Mouse (Mus musculus): ENCODE results near the gene Ggta1.

Gene Ggta1

DNA sequence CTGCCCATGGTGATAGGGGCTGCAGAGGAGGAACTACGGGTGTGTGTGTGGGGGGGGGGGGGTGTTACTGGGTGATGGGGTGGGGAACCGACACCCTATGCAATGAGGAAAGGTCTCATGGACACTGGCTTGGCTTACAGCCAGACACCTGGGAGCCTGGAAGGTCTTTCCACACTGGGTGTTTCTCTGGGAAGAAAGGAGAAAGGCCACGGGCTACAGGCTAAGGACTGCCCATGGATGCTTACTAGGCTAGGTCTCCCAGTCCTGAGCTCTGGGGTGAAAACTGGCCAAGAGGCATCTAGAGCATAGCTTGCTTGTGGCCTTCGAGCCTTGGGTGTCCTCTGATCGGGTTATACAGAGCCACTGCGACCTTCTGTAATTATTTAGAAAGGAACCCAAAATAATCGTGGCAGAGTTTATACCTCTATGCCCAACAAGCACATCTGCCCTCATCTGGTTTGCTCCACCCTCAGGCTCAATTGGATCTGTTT lies at the start of gene Ggta1:
Ggta1 (minus strand) TSS at position 441 of the 491 bp plus-strand sequence.
- no peak for DNase-seq

DNA sequence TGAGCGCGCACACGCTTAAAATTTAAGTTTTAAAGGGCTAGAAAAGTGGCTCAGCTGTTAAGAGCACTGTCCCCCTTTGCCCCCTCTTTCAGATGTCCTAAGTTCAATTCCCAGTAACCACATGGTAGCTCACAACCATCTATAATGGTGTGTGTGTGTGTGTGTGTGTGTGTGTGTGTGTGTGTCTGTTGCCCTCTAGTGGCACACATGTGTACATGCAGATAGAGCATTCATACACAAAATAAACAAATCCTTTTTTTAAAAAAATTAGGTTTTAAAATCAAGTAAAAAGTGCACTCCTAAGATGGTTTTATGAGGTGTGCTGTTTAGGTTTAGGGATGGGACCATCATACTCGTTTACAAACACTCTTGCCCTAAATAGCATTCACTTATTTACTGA lies 49.2 kb upstream of the Ggta1 start:
- no peak for DNase-seq

DNA sequence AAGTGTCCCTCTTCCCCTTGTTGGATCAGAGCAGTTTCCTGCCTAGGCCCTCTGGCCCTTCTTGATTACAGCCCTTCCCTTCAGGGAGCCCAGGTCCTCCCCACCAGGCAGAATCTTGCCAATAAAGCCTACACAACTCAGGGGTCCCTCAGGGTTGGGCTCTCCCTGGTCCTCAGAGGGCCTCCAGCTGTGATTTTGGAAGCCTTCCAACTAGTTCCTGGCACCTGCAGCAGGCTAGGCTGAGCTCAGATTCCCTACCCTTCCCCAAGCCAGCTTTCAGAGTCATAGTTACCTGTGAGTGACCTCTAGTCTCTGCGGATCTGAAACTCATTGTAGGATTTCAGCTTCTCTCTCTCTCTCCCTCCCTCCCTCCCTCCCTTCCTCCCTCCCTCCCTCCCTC lies 47.9 kb upstream of the Ggta1 start:
- DNase-seq, result no peak

DNA sequence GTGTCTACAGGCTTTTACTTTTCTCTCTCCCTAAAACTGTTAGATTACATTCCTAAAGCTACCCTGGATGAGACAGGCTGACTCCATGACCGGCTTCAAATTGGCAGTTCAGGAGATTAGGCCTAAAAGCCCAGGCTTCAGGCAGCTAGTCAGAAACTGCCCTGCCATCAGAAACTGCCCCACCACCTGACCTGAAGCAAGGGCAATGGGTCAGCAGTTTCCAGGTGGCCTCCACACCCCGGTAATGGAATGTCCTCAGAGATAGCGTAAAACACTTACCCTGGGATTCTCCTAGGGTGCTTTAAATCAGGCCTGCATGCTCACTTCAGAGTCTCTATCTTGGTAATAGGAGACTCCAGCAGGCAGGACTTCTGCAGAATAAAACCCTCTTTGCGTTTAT lies 46.9 kb upstream of the Ggta1 start:
- no peak for DNase-seq

DNA sequence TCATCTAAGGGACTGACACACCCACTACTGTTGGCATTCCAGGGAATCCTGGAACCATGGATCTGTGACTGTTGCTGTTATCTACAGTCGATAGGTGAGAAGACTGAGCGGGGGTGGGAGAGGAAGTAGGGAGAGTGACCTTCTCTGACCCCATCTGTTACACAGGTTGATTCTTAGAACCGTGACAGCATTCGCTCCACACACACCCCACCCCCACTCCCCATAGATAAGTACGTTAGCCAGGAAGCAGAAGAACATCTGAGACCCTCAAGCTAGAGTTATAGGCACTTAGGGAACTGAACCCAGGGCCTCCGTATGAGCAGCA lies 46.3 kb upstream of the Ggta1 start:
- peak; percentile 23 for DNase-seq

DNA sequence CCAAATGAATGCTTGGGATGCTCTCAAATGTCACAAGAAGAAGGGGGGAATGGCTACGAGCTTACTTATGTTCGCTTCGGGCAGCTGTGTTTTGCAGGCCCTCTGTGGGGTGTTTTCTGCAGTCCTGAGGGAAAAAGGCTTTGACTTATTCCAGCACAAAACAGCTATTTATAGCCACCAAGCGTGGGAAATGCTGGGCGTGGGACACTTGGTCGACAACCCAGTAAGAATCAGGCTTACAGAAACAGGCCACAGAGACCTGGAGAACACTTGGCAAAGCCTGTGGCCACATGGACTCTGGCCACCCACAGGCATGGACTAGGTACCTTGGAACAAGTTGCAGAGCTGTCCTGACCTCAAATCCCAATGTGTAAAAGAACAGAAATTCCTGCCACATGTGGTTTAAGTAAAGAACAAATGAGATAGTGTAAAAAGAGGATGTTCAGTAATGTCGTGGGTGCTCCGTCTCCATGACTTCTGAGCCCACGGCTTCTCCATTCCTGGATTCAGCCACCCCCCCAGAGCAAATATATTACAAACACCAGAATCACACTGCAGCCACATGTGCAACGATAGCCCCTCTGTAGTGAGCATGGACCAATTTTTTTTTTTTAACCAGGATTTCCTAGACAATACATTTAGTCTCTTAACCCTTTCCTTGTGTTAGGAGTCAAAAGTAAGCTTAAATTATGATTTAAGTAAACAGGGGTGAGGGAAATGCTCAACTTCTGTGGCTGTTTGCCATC lies 45.7 kb upstream of the Ggta1 start:
- no peak for DNase-seq

DNA sequence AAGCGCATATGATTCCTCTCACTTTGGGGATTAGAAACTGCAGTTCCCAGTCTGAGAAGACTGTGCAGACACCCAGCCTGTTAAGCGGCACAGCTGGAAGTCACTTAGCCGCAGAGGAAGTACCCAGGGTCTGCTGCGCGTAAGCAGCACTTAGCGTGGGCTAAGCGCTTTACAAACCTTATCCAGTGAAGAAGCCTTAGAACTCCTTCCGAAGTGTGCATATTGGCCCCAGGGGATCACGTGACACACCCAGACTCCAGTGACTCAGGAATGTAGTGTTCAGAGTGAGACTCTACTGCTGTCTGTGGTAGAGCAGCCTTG lies 44.1 kb upstream of the Ggta1 start:
- peak; percentile 77 for DNase-seq

DNA sequence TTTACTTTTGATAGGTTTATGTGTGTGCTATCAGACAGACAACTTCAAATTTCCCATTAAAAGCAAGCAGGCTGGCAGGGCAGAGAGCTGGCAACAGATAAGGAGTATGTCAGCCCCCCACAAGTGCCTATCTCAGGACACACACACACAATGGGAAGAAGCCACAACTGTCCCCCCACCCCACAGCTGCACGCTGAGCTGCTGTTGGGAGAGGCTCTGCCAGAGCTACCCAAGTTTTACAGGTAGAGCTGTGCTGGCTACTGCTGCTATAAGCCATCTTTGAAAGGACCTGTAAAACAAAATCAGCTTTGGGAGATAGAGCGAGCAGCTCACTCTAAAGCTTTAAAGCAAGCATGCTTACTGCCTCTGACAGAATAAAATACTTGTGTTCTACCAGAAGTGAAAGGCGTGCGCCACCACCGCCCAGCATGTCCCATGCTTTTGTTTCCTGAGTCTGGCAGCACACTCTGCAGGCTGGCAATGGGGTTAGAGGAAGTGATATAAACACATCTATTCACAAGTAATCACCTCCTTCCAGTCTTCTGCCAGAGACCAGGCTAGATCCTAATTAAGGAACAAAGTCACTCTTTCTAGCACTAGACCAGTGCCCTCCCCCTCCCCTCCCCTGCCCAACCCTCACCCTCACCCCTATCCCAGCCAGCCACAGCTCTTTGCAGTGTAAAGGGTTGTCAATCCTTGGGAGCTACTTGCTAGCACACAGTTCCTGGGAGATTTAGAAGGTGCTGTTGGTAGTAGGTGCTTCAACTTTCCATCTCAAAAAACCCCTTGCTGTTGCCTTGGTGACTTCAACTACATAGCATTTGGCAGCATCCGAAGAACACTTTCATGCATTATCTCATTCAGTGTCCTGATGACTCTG lies 43.5 kb upstream of the Ggta1 start:
- DNase-seq, result peak; percentile 77

DNA sequence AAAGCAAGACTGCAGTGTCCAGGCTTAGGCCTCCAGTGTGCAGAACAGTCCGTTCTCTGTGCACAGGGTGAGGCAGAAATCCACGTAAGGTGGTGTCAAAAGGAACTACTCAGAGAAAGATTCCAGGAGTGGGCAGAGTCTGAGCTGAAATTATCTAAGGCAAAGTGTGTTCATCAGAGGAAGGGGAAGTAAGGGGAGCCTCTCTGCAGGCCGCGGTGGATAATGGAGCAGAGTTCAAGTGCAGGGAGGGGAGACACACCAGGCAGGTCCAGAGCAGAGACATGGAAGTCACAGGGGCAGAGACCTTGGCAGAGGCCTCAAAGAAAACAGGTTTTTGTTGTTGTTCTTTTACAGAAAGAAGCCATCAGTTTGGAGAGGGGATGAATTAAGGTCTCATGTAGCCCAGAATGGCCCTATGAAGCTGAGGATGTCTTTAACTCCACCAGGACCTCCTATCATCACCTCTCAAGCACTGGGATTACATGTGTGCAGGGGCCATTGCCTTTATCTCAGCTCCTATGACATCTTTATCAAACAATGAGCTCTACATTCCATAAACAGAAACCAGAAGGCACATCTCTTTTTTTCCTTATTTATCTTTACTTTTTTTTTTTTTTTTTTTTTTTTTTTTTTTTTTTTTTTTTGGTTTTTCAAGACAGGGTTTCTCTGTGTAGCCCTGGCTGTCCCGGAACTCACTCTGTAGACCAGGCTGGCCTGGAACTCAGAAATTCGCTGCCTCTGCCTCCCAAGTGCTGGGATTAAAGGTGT lies 42.7 kb upstream of the Ggta1 start:
- no peak for DNase-seq

DNA sequence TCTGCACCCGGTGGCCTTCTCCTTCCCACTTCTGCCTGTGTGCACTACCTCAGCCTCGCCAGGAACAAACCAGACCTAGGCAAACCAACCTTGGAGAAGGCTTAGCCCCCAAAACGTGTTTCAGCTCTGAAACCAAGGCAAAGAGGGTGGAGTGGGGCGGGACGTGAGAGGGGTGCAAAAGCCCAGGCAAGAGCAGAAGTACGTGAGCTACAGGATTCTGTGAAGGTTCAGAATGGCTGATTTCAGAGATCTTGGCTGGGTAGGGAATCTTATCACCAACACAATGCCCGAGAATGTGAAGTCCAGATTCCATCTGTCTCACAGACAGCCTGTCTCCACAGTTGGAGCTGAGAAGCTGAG lies 41.4 kb upstream of the Ggta1 start:
- DNase-seq, result no peak

DNA sequence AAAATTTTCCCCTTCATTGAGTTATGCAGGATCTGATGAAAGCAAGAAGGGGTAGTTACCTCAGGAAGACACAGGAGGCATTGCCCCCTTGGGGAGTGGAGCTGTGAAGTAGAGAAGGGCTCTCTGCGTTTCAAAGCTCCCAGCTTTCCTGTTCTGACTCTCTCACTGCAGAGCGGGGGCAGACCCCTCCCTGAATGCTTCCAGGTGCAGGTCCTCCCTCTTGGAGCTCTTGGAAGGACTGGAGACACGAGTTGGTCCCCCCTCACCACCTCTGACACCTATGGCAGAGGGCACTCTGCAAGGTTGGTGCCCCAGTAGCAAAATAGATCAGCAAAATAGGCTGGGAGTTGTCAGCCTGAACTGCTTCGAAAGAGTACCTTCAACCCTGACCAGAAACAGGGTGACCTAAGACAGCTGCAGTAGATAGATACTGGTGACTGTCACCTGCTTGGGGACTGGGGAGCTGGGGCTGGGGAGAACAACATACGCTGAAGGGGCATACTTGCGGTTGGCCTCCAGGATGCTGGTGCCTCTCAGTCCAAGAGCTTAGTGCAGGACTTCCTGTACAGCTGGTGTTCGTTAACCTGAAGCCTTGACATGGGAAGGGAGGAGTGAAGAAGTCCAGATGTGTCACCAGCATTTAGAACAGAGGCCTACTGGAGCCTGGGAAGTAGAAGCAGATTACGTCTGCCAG lies 40.8 kb upstream of the Ggta1 start:
- DNase-seq, result peak; percentile 74

DNA sequence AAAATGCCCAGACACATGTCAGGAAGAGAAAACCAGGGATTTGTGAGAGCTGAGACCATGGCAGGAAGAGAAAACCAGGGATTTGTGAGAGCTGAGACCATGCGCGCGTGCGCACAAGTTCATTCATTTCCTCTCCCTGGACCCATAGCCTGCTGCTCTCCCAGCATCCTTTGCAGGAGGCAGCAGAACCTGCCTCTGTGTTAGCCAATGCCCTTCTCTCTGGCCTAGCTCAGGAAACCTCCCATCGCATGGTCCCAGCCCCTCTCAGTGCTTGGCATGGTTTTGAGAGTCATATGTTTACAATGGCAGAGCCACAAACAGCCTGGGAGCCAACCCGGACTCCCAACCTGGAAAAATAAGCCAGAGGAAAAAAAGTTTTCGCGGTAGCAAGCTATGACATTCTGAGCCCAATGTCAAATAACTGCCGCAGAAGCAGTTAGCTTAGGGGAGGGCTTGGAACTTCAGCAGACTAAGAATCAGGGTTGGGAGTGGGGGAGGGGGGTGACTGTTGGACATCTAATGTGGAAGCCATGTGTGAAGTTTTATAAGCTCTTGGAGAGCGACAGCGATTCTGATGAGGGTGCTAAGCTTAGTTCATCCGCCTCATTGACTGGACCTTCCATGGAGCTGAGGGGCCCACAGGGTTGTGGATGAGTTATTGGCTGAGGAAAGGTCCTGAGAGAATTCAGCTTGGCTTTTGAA lies 40.1 kb upstream of the Ggta1 start:
- DNase-seq, result no peak

DNA sequence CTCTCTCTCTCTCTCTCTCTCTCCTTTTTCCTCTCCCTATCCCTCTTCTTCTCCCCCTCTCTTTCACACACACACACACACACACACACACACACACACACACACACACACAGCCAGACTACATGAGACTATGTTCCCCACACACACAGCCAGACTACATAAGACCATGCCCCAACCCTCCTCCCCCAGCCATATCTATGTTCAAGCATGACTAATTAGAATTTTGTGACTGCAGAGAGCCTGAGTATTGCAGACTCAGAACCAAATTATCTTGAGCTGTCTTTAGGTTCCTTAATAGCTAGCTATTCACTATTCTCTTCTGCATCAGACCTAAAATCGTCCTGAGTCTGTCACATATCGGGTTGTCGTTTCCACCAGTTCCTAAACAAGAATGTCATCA lies 39.5 kb upstream of the Ggta1 start:
- no peak for DNase-seq

DNA sequence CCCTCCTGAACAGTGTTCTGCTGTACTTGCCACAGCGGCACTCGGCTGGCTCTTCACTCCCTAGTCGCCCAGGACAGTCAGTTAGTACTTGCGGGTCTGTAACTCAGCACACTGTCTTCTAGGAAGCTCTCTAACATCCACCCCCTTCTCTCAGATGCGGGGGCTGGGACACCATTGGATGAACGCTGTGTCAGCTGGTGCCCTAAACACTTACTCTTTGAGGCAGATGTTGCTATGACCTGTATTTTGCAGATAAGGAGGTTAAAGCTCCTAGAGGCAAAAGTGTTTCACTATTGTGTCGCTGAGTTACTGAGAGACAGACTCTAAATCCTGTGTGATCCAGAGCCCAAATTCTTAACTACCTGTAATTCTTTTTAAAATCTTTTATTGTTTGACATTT lies 36.4 kb upstream of the Ggta1 start:
- peak; percentile 80 for DNase-seq

DNA sequence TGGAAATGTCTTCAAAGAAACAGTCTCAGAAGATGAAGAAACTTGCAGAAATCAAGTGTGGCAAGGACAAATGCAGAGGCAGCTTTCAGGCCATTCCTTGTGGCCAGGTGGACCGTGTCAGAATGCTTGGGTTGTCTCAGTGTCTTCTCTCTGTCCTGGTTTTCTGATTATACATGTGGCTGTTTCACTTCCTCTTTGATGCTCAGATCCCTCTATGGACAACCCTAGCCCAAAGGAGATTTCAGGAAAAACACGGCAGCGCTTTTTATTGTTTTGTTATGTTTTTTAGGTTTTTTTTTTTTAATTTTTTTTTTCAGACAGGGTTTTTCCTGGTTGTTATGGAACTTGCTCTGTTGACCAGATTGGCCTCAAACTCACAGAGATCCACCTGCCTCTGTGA lies 35.9 kb upstream of the Ggta1 start:
- DNase-seq, result no peak

DNA sequence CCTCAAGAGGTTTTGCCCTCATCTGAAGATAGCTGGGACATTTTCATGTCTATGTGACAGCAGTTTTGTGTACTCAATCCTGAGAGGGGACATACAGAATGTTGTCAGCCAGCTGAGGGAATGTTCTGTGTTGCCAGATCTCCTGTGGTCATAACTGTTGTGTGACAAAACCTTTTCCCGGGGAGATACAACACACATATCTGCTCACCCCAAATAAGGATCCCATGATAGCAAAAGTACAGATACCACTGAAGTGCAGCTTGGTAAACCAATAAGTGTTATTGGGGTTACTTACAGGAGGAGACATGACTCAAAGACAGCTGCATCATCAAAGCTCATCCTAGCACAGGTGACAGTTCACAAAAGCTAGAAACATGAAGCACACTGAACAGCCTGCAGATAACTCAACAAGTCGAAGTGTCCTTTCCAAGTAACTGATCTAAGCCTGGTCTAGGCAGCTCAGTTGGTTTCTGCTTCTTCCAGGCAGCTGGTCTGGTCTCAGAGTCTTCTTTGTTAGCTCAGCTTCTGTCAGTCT lies 34.7 kb upstream of the Ggta1 start:
- peak; percentile 52 for DNase-seq

DNA sequence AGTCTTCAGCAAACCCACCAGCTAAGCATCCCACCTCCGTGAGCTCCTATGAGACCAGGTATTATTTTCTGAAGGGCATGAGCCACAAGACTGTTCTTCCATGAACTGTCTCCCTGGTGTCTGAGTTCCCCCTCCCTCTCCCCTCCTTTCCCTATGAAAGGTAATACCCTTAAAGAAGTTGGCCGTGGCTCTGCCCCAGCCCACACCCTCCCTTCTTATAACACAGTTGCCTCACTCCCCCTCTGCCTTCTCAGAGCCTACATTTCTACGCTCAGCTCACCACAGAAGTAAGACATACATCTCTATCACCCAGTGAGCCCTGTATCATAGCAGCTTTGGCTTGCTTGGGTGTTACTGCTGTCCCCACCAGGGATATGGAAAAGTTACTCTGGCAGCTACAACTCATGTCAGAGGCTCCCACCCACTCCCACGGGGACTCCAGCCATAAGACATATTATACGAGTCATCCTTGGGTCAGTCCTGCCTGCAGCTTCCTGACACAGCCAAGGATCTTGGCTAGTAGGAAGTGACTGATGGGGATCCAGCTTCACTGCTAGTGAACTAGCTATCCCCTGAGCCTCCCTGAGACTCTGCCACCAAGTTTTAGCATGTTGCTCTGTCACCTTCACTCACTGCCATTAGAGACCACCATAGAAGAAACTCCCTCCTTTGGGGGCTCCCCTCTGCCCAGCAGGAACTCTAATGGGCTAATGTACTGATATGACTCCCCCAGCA lies 33.4 kb upstream of the Ggta1 start:
- DNase-seq, result peak; percentile 44

DNA sequence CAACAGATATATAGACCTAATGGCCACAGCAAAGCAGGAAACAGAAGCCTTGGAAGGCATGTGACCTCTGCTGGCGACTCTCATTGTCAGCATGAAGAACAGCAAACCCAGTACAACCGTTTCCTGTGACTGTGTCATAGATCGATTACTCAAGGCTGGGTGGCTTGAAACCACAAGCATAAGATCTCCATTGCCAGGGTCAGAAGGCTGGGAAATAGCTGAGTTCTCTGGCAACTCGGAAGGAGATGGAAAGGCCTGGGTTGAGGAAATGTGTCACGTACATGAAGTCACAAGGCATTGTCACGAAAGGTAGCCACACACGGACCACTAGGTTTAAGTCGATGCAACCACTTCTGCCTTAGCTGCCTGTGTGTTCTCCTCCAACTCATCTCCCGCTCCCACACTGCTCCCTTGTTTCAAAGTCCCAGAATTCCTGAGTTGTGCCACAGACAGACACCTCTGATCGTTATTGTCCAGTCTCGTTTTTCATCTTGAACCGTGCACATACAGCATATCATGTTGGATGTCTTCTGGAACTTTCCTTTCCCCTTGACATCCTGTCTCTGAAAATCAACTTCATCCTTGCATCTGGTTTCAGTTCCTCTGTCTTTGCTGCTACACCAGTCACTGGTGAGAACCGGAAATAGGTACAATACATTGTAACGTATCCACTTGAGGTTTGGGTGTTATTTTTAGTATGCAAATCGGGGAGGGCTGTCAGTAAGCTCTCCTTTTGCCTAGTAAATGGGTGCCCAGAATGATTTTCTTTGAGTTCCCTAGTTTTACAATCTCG lies 32.7 kb upstream of the Ggta1 start:
- peak; percentile 58 for DNase-seq

DNA sequence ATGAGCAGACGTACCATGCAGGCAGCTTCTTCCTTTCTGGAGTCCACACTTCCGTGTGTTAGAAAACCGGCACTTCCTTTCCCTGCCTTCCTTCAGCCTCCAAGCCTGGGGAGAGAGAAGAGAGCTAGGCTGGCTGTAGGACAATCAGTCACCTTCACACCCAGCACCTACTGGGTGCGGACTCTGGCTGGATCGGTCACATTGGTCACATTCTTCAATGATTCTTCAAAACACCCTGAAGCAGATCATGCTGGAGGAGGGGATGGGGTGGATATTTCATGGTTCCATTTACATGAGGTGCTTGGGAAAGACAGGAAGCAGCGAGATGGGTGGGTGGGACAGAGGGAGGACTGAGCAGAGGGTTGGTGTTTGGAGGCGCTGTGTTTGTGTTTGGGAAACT lies 30.5 kb upstream of the Ggta1 start:
- no peak for DNase-seq

DNA sequence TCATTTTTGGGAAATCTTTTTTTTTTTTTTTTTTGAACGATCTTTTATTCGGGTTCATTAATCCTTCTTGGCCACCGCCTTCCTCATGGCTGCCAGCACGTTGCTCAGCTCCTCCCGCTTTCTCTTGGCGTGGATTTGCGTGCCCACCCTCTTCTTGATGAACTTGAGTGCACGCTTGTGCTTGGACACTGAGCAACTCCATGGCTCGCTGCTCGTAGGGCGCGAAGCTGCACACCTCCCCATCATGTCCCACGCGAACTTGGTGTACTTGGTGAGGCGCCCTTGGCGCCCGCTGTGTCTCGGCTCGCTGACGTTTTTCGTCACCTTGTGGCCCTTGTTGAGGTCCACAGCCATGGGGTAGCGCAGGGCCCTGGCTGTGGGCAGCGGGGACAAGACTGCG lies 28.1 kb upstream of the Ggta1 start:
- no peak for DNase-seq
